Mouse (Mus musculus): ENCODE data around the gene Pam. TPM values are rescaled to one million over a fixed set of nuclear protein-coding genes. Genes with fewer than 3 reads are reported as not detected.

Pam gene
- polyA plus RNA-seq, 1 experiment from 2014 or later = 77.3 TPM

DNA sequence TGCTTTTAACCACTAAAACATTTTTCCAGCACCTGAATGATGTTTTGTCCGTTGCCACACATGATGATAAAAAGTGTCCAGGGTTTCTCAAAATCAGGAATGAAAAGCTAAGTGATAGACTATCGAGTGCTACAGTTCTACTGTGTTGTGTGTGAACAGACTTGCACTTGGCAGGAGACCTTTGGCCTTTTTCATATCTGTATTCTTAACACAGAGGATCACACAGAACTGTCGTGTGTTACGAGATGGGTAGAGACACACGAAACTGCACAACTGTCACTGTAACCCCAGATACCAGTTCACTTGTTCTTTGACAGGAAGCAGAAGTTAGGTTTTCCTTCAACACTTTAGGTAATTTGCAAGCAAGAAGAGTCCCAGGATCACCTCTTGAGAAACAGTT lies 232.7 kb downstream of the Pam start:
- 81% methylated on average over 5 of the region's 5 CpGs for WGBS
- Histone ChIP-seq H3K27me3 (ENCODE audit: control insufficient read depth, insufficient read depth, low read length) (no peaks in the 10 kb centered on the region), H3K27ac (ENCODE audit: low read length) (no peak overlapping the region), H3K4me2 (replicated peaks; ENCODE audit: low read depth, low read length) (no peak overlapping the region), H3K36me3 (ENCODE audit: control insufficient read depth, insufficient read depth, low read length) (no peaks in the 10 kb centered on the region), H3K9me3 (ENCODE audit: control insufficient read depth, low read depth, low read length) (no peaks in the 10 kb centered on the region), H3K4me1 (ENCODE audit: control insufficient read depth, insufficient read depth, low read length) (no peaks in the 10 kb centered on the region), H3K9ac (replicated peaks; ENCODE audit: low read depth, low read length) (no peak overlapping the region), H3K4me3 (ENCODE audit: low read depth, low read length) (no peak overlapping the region)
- no peak for ATAC-seq (ENCODE audit: insufficient number of reproducible peaks, insufficient read depth, low FRiP score, low read depth)

DNA sequence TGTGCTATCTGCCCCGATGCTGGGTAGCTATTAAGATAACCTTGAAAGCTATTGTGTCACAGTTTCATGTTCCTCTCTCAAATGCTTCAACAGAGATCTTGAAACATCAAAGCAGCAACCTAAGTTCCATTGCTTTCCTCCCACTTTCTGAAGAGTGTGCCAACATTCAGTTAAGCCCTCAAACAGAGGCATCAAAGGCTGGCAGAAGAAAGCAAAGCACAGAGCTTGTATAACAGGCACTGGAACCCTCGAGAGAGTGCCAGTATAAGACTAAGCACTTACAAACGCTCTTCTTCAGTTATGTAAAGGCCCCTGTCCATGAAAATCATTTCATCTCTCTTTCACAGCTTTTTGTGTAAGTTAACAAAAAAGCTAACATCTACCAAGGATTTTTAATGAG lies 241.2 kb downstream of the Pam start:
- H3K9me3 ChIP-seq (ENCODE audit: control insufficient read depth, low read depth, low read length) = no peaks in the 10 kb centered on the region
- no peaks in the 10 kb centered on the region for H3K36me3 ChIP-seq (ENCODE audit: control insufficient read depth, insufficient read depth, low read length)
- no peaks in the 10 kb centered on the region for H3K27me3 ChIP-seq (ENCODE audit: control insufficient read depth, insufficient read depth, low read length)
- H3K4me1 ChIP-seq (ENCODE audit: control insufficient read depth, insufficient read depth, low read length) = no peaks in the 10 kb centered on the region
- H3K27ac ChIP-seq (ENCODE audit: low read length) = no peak overlapping the region
- H3K4me2 ChIP-seq (replicated peaks; ENCODE audit: low read depth, low read length) = no peak overlapping the region
- H3K9ac ChIP-seq (replicated peaks; ENCODE audit: low read depth, low read length) = no peak overlapping the region
- no peak overlapping the region for H3K4me3 ChIP-seq (ENCODE audit: low read depth, low read length)
- no peak for ATAC-seq (ENCODE audit: insufficient number of reproducible peaks, insufficient read depth, low FRiP score, low read depth)
- 76% methylated on average over 3 of the region's 3 CpGs for WGBS

DNA sequence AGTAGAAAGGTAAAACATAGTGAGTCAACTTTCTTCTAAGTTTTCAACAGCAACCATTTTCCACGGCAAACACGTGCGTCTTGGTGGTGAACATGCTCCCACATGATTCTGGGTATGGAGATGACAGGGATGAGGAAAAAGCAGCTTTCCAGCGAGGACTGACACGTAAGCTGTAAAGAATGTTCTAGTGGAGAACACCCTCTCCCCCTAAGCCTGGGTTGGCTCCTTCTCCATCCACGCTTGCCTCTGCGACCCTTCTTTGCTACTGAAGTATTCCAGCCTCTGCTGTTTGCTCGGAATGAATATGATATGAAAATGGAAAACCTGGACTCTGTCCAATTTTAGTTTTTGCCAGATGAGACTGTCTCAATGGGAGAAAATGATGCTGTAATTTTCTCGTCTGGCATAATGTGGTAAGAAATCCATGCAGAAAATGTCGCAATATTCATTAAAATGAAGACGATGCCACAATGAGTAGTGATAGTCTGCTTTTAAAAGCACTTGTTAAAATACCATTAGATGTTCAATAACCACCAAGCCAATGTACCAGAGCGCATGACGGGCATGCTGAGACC lies 243.8 kb downstream of the Pam start:
- Histone ChIP-seq H3K27me3 (ENCODE audit: control insufficient read depth, insufficient read depth, low read length) (no peaks in the 10 kb centered on the region), H3K9me3 (ENCODE audit: control insufficient read depth, low read depth, low read length) (no peaks in the 10 kb centered on the region), H3K4me3 (ENCODE audit: low read depth, low read length) (no peak overlapping the region), H3K27ac (ENCODE audit: low read length) (no peak overlapping the region), H3K9ac (replicated peaks; ENCODE audit: low read depth, low read length) (no peak overlapping the region), H3K4me1 (ENCODE audit: control insufficient read depth, insufficient read depth, low read length) (no peaks in the 10 kb centered on the region), H3K4me2 (replicated peaks; ENCODE audit: low read depth, low read length) (no peak overlapping the region), H3K36me3 (ENCODE audit: control insufficient read depth, insufficient read depth, low read length) (no peaks in the 10 kb centered on the region)
- 70% methylated on average over 13 of the region's 13 CpGs for WGBS
- ATAC-seq (ENCODE audit: insufficient number of reproducible peaks, insufficient read depth, low FRiP score, low read depth) = no peak

DNA sequence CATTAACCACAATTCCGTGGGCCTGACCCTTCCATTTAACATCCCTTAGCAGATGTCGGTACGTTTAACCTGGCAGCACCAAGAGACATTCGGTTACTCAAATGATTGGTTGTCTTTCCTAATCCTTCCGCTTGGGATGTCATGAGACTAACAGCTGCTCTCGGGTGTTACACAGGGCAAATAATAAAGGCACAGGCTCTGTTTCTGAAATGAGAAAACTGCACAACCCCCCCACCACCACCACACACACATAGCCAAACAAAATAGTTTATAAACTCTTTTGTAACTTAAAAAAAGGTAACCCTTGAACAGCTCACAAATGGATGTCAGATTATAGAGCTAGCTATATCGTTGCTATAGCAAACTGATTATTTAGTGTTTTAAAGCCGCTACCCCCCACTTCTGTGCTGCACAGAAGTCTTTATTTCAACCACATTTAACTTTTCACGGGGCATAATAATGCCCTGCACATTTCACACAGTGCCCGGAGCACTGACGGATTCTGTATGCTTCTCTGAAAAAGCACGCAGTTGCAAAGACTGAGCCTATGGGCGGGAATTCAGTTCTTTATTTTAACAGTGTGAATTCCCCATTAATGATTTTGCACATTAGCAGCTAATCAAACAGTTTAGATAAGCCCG lies 246.7 kb downstream of the Pam start:
- Histone ChIP-seq H3K9me3 (ENCODE audit: control insufficient read depth, low read depth, low read length) (no peaks in the 10 kb centered on the region), H3K4me3 (ENCODE audit: low read depth, low read length) (no peak overlapping the region), H3K4me1 (ENCODE audit: control insufficient read depth, insufficient read depth, low read length) (no peaks in the 10 kb centered on the region), H3K27me3 (ENCODE audit: control insufficient read depth, insufficient read depth, low read length) (no peaks in the 10 kb centered on the region), H3K36me3 (ENCODE audit: control insufficient read depth, insufficient read depth, low read length) (no peaks in the 10 kb centered on the region), H3K9ac (replicated peaks; ENCODE audit: low read depth, low read length) (no peak overlapping the region), H3K27ac (ENCODE audit: low read length) (no peak overlapping the region), H3K4me2 (replicated peaks; ENCODE audit: low read depth, low read length) (no peak overlapping the region)
- WGBS = 50% methylated on average over 14 of the region's 14 CpGs
- no peak for ATAC-seq (ENCODE audit: insufficient number of reproducible peaks, insufficient read depth, low FRiP score, low read depth)

DNA sequence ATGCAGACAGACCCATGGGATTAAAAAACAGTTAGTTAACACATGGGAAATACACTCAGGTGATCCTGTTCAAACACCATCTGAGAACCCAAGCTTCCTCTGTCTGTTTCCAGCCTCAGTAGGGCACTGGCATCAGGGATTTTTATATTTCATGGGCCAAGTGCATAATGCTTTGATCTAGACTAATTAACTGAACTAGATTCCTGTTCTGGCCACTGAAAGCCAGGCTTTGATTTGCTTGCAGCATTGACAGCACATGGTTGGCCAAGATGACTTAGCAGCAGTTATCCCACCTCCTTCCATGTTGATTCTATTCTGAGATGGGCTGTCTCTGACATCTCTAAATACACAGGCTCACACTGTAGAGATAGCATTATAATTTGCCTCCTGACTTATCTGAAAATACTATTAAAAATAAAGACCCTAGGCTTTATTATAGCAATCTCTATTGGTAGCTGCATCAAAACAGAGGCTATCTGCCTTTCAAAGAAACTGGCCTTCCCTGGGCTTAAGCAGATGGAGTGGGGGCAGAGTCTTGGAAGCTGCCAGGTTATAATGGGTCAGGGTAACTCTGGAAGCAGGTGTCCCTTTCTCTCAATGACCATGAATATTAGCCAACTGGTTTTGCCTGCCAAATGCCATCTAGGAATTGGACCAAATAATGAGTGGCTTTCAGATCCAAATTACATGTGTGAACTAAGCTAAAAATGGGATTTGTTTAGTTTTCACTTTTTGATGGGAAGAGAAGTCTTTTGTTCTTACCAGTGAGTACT lies 252.0 kb downstream of the Pam start:
- H3K36me3 ChIP-seq (ENCODE audit: control insufficient read depth, insufficient read depth, low read length) = no peaks in the 10 kb centered on the region
- no peak for ATAC-seq (ENCODE audit: insufficient number of reproducible peaks, insufficient read depth, low FRiP score, low read depth)
- no peak overlapping the region for H3K4me3 ChIP-seq (ENCODE audit: low read depth, low read length)
- no peak overlapping the region for H3K27ac ChIP-seq (ENCODE audit: low read length)
- no peaks in the 10 kb centered on the region for H3K27me3 ChIP-seq (ENCODE audit: control insufficient read depth, insufficient read depth, low read length)
- H3K9me3 ChIP-seq (ENCODE audit: control insufficient read depth, low read depth, low read length) = no peaks in the 10 kb centered on the region
- no peak overlapping the region for H3K9ac ChIP-seq (replicated peaks; ENCODE audit: low read depth, low read length)
- no peaks in the 10 kb centered on the region for H3K4me1 ChIP-seq (ENCODE audit: control insufficient read depth, insufficient read depth, low read length)
- H3K4me2 ChIP-seq (replicated peaks; ENCODE audit: low read depth, low read length) = no peak overlapping the region

DNA sequence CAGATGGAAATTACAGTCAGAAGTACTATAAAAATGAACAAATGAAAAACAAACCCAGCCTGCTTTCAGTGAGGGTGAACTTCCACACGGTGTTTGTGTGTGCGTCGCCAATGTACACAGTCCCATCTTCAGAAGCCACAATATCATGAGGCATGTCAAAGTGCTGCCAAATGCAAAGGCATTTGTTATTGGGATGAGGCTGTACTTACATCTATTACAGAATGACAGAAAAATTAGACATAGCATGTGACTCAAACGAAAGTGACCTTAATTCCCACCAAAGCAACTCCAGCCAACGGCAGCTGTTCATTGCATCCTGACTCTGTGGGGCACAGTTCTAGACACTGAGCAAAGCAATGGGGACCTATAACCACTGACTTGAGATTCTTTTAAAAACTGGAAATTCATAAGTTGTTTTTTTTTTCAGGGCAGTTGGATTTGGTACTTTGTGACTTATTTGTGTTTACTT lies 261.1 kb downstream of the Pam start:
- H3K27ac ChIP-seq (ENCODE audit: low read length) = peak overlapping the region; percentile 15; the same call in 1 of the 2 replicates
- no peak overlapping the region for H3K4me2 ChIP-seq (replicated peaks; ENCODE audit: low read depth, low read length)
- WGBS = 83% methylated on average over 5 of the region's 5 CpGs
- no peaks in the 10 kb centered on the region for H3K27me3 ChIP-seq (ENCODE audit: control insufficient read depth, insufficient read depth, low read length)
- H3K4me1 ChIP-seq (ENCODE audit: control insufficient read depth, insufficient read depth, low read length) = no peaks in the 10 kb centered on the region
- no peaks in the 10 kb centered on the region for H3K36me3 ChIP-seq (ENCODE audit: control insufficient read depth, insufficient read depth, low read length)
- no peak overlapping the region for H3K4me3 ChIP-seq (ENCODE audit: low read depth, low read length)
- H3K9me3 ChIP-seq (ENCODE audit: control insufficient read depth, low read depth, low read length) = no peaks in the 10 kb centered on the region
- H3K9ac ChIP-seq (replicated peaks; ENCODE audit: low read depth, low read length) = no peak overlapping the region
- no peak for ATAC-seq (ENCODE audit: insufficient number of reproducible peaks, insufficient read depth, low FRiP score, low read depth)

DNA sequence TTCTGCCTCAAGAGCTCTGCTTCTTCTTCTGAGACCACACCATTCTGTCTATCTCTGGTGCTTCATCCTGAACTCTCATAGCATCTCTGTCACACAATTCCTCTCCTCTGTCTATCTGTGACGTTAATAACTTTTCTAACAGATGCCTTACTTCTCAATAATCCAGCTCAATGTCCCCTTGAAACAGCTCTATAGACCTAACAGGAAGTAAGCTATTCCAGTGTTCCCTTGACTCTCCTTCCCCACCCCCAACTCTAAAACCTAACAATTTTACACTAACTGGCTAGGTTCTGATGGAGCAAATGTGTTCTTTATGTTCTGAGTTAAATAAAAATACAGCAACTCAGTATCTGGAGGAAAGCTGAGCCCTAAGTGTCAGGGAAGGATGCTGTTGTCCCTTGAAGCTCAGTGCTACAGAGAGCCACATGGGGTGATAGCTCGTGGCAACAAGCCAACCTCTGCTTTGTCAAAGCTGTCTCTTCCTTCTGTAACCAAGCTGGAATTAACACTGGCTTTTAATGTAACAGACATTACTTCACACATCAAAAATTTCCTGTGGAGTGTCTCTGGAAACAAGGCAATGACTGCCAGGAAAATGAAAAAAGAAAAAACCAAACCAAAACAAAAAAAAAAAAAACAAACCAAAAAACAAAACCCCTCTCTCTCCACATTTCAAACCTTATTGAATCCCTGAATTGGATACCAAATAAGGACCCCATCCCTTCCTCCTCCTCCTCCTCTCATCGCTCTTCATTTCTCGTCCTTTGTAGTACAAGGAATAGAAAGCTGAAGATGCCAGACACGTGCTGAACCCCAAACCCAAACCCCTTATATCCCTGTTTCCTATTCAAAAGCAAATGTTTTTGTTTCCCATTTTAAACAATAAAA lies 261.7 kb downstream of the Pam start:
- H3K36me3 ChIP-seq (ENCODE audit: control insufficient read depth, insufficient read depth, low read length) = no peaks in the 10 kb centered on the region
- H3K4me1 ChIP-seq (ENCODE audit: control insufficient read depth, insufficient read depth, low read length) = no peaks in the 10 kb centered on the region
- no peaks in the 10 kb centered on the region for H3K27me3 ChIP-seq (ENCODE audit: control insufficient read depth, insufficient read depth, low read length)
- no peak for ATAC-seq (ENCODE audit: insufficient number of reproducible peaks, insufficient read depth, low FRiP score, low read depth)
- no peak overlapping the region for H3K4me2 ChIP-seq (replicated peaks; ENCODE audit: low read depth, low read length)
- no peak overlapping the region for H3K4me3 ChIP-seq (ENCODE audit: low read depth, low read length)
- H3K27ac ChIP-seq (ENCODE audit: low read length) = peak overlapping the region; percentile 15; the same call in 1 of the 2 replicates
- H3K9ac ChIP-seq (replicated peaks; ENCODE audit: low read depth, low read length) = no peak overlapping the region
- H3K9me3 ChIP-seq (ENCODE audit: control insufficient read depth, low read depth, low read length) = no peaks in the 10 kb centered on the region
- 73% methylated on average over 5 of the region's 5 CpGs for WGBS

DNA sequence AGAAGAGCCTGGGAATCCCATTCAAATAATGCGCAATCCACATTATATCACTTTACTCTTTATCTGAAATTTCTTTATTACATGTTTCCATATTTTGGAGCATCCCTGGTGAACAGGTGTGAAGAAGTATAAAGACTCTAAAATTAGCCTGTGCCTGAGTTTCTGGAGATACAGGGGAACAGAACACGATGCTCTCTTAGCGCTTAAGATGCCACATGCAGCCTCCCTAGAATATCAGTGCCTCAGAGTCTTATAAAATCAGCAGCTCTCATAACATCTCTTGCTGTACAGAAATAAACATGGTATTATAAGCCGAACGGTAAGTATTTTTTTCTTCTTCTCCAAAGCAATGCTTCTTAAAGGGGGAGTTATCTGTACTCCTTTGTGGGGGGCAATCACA lies 267.4 kb downstream of the Pam start:
- H3K9me3 ChIP-seq (ENCODE audit: control insufficient read depth, low read depth, low read length) = no peaks in the 10 kb centered on the region
- H3K27ac ChIP-seq (ENCODE audit: low read length) = no peak overlapping the region
- H3K4me1 ChIP-seq (ENCODE audit: control insufficient read depth, insufficient read depth, low read length) = no peaks in the 10 kb centered on the region
- H3K4me3 ChIP-seq (ENCODE audit: low read depth, low read length) = no peak overlapping the region
- no peaks in the 10 kb centered on the region for H3K27me3 ChIP-seq (ENCODE audit: control insufficient read depth, insufficient read depth, low read length)
- no peaks in the 10 kb centered on the region; the same call in 1 of the 2 replicates for H3K36me3 ChIP-seq (ENCODE audit: control insufficient read depth, insufficient read depth, low read length)
- no peak for ATAC-seq (ENCODE audit: insufficient number of reproducible peaks, insufficient read depth, low FRiP score, low read depth)
- H3K4me2 ChIP-seq (replicated peaks; ENCODE audit: low read depth, low read length) = no peak overlapping the region
- H3K9ac ChIP-seq (replicated peaks; ENCODE audit: low read depth, low read length) = no peak overlapping the region
- WGBS = 91% methylated on average over 5 of the region's 5 CpGs

All from stomach, embryonic 14.5 days (tissue).